Mouse (Mus musculus): Measurements from ENCODE around the gene Samd14. TPM values are rescaled to one million over a fixed set of nuclear protein-coding genes. Genes with fewer than 3 reads are reported as not detected.

The Samd14 gene
- polyA plus RNA-seq, 1 experiment from 2014 or later, result 106 TPM

DNA sequence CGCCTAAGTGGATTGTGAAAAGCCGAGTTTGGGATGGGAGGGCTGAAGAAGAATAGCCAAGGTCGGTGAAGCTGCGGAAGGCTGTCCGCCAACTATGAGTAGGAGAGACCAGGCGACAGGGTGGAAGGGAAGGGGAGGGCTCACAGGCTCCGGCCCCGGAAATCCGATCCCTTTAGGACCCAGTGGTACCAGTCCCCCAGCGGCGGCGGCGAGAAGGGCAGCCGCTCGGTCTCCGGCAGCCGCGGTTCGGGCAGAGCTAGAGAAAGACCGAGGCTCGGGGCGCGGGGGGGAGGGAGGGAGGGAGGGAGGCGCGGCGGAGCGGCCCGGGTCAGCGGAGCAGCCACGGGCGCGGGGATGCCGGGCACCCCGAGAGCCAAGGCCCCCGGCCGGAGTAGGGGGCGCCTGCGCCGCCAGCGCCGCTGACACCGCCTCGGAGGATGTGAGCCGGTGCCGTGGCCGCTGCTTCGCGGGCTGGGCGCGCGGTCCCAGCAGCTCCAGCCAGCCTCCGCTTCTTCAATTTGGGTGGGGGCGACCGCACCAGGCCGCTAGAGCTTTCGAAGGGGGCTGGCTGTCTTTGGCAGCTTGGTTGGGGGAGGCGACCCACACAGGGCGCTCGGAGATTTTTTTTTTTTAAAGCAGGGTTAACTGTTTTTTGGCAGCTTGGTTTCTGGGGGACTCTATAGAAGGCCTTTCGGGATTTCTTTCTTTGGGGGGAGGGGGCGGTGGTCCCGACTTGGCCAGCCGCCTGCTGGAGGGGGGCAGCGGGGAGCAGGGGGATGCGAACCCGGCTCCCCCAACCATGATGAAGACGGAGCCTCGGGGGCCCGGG, 18.7 kb upstream of the Samd14 start, which contains the start of gene Ppp1r9b:
Ppp1r9b (plus strand) TSS at position 287 of the 829 bp plus-strand sequence.
- WGBS, result under 1% methylated on average over 57 of the region's 69 CpGs
- peak within 1 kb of the TSS; percentile 88 for H3K4me2 ChIP-seq (replicated peaks)
- peaks cover 58% of the 10 kb centered on the region for H3K4me1 ChIP-seq
- H3K27ac ChIP-seq, result peak within 1 kb of the TSS; percentile 86
- H3K27me3 ChIP-seq (replicated peaks), result no peaks in the 10 kb centered on the region
- peaks cover 8% of the 10 kb centered on the region for H3K36me3 ChIP-seq
- no peaks in the 10 kb centered on the region for H3K9me3 ChIP-seq
- H3K9ac ChIP-seq, result peak within 1 kb of the TSS; percentile 97
- ATAC-seq (ENCODE audit: low FRiP score, low read depth), result peak; percentile 79
- H3K4me3 ChIP-seq, result peak within 1 kb of the TSS; percentile 93

DNA sequence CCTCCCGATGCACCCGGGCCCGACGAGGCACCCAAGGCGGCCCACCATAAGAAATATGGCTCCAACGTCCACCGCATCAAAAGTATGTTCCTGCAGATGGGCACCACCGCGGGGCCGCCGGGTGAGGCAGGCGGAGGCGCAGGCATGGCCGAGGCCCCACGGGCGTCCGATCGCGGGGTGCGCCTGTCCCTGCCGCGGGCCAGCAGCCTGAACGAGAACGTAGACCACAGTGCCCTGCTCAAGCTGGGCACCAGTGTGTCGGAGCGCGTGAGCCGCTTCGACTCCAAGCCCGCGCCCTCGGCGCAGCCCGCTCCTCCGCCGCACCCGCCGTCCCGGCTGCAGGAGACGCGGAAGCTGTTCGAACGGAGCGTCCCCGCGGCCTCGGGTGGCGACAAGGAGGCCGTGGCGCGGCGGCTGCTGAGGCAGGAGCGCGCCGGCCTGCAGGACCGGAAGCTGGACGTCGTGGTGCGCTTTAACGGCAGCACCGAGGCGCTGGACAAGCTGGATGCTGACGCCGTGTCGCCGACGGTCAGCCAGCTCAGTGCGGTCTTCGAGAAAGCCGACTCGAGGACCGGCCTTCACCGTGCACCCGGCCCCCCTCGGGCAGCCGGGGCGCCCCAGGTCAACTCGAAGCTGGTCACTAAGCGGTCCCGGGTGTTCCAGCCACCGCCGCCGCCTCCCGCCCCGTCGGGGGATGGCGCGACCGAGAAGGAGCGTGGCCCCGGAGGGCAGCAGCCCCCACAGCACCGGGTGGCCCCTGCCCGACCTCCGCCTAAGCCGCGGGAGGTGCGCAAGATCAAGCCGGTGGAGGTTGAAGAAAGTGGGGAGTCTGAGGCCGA, 17.8 kb upstream of the Samd14 start:
- Histone ChIP-seq H3K4me1 (peaks cover 63% of the 10 kb centered on the region), H3K9me3 (no peaks in the 10 kb centered on the region), H3K36me3 (peaks cover 16% of the 10 kb centered on the region), H3K4me3 (peak overlapping the region; percentile 93), H3K27ac (0 out of 2 replicates have a peak overlapping the region, but pooled peaks have one; percentile 8), H3K4me2 (replicated peaks) (peak overlapping the region; percentile 88), H3K9ac (peak overlapping the region; percentile 97), H3K27me3 (replicated peaks) (no peaks in the 10 kb centered on the region)
- WGBS, result under 1% methylated on average over 99 of the region's 99 CpGs
- ATAC-seq (ENCODE audit: low FRiP score, low read depth), result no peak

DNA sequence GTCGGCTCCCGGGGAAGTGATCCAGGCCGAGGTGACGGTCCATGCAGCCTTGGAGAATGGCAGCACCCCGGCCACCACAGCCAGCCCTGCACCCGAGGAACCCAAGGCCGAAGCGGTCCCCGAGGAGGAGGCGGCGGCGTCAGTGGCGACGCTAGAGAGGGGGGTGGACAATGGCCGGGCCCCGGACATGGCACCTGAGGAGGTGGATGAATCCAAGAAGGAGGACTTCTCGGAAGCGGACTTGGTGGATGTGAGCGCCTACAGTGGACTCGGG, 17.3 kb upstream of the Samd14 start:
- peaks cover 60% of the 10 kb centered on the region for H3K4me1 ChIP-seq
- ATAC-seq (ENCODE audit: low FRiP score, low read depth), result no peak

DNA sequence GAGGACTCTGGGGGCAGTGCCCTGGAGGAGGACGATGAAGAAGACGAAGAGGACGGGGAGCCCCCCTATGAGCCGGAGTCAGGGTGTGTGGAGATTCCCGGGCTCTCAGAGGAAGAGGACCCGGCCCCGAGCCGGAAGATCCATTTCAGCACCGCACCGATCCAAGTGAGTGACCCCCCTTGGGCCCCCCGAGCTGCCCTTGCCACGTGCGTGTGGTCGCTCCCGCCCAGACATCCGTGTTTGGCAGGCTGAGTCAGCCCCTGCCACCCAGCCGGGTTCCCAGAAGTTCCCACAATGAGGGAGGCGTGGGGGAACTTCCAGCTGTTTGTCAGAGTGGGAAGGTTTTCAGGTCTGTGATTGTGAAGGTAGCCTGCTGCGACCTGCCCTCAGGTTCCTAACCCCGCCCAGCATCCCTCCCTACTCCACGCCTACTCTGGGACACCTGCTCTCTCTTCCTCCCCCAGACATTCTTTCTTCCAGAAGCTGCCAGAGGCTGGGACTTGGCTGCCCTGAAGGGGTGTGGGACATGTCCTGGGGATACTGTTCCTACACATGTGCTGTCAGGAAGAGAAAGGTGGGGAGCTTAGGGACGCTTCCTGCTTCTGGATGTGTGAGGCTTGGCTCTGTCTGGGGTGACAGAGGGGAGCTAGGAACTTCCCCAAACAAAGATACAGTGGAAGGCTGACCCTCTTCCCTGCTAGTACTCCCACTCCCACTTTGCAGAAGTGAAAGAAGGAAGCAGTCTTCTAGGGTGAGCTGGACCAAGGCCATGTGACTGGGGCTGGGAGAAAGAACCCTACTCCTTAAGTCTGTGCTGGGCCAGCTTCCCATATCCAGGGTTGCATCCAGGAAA, 16.7 kb upstream of the Samd14 start:
- no peak overlapping the region for H3K27ac ChIP-seq
- H3K9me3 ChIP-seq, result no peaks in the 10 kb centered on the region
- peak overlapping the region; percentile 88 for H3K4me2 ChIP-seq (replicated peaks)
- no peak for ATAC-seq (ENCODE audit: low FRiP score, low read depth)
- H3K4me1 ChIP-seq, result peaks cover 64% of the 10 kb centered on the region
- 2% methylated on average over 22 of the region's 22 CpGs for WGBS
- peak overlapping the region; percentile 93 for H3K4me3 ChIP-seq
- H3K27me3 ChIP-seq (replicated peaks), result no peaks in the 10 kb centered on the region
- peak overlapping the region; percentile 97 for H3K9ac ChIP-seq
- peaks cover 27% of the 10 kb centered on the region for H3K36me3 ChIP-seq

More for the DNA sequence above, 17.3 kb upstream of the Samd14 start:
- H3K4me2 ChIP-seq (replicated peaks), result peak overlapping the region; percentile 88
- H3K9me3 ChIP-seq, result no peaks in the 10 kb centered on the region
- H3K27ac ChIP-seq, result 0 out of 2 replicates have a peak overlapping the region, but pooled peaks have one; percentile 8
- peak overlapping the region; percentile 97 for H3K9ac ChIP-seq
- H3K27me3 ChIP-seq (replicated peaks), result no peaks in the 10 kb centered on the region
- 2% methylated on average over 20 of the region's 20 CpGs for WGBS
- H3K4me3 ChIP-seq, result peak overlapping the region; percentile 93
- H3K36me3 ChIP-seq, result peaks cover 22% of the 10 kb centered on the region

DNA sequence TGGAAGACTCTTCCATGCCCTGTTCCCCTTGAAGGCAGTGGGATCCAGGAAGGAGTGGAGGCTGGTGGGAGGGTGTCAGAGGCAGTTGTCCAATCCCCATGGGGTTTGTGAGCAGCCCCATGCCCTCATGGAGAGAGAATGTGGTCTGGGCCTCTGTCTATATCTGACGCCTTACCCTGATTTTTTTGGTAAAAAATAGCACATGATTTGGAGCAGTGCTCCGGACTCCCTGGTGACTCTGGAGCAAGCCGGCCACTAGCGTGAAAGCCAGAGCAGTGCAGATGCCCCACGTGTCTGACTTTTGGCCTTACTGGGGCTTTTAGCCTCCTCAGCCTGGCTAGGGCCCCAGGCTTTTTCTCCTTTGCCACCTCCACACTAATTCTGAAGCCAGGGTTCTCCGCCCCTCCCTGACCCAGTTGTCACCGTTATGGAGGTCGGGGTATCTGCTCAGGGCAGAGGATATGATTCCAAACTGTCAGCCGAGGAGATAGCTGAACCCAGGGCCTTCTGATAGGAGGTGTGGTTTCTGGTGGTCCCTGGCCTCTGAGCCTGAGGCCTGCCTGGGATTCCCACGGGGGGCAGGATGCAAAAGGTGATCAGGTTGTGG, 15.4 kb upstream of the Samd14 start:
- Histone ChIP-seq H3K9me3 (no peaks in the 10 kb centered on the region), H3K27me3 (replicated peaks) (no peaks in the 10 kb centered on the region), H3K4me2 (replicated peaks) (peak overlapping the region; percentile 88), H3K4me1 (peaks cover 59% of the 10 kb centered on the region), H3K27ac (no peak overlapping the region), H3K36me3 (peaks cover 40% of the 10 kb centered on the region), H3K9ac (peak overlapping the region; percentile 97), H3K4me3 (peak overlapping the region; percentile 93)
- 59% methylated on average over 10 of the region's 10 CpGs for WGBS
- ATAC-seq (ENCODE audit: low FRiP score, low read depth), result no peak

DNA sequence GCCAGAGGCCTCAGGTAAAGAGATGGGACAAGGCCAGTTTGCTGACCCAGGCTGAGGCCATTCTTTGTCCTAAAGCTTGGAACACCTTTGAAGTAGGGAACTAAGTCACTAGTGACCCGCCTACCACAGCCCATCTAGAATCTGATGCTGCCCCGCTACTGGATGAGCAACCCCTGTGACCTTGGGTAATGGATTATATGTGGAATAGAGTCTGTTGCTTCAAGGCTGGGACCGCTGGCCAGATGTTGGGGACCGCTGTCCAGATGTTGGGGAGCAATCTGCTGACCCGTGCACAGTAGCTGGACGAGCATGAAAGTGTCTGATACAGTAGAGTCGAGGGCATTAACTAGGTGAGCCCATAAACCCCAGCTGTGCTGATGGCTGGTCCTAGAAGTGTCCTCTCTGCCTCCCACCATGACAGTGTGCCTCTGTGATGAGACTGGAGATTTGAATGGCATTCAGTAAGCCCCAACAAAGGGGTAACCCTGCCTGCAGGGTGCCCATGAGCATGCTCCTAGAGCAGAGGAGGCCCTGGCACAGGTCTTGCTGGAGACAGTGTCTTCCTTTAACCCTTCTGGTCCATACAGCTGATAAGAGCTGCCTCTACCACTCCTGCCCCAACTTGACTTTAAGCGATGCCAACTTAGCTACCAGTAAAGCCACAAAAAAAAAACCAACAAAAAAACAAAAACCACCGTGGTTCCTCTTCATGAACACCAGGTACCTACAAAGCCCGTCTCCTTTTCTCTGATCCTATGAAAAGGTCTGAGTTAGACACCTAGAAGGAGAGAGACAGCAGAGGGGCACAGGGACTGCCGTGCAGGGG, 14.5 kb upstream of the Samd14 start:
- WGBS, result 87% methylated on average over 11 of the region's 11 CpGs
- Histone ChIP-seq H3K9me3 (no peaks in the 10 kb centered on the region), H3K27me3 (replicated peaks) (no peaks in the 10 kb centered on the region), H3K27ac (no peak overlapping the region), H3K4me2 (replicated peaks) (peak overlapping the region; percentile 88), H3K9ac (peak overlapping the region; percentile 97), H3K4me3 (peak overlapping the region; percentile 93), H3K4me1 (peaks cover 60% of the 10 kb centered on the region), H3K36me3 (peaks cover 49% of the 10 kb centered on the region)
- ATAC-seq (ENCODE audit: low FRiP score, low read depth), result no peak

DNA sequence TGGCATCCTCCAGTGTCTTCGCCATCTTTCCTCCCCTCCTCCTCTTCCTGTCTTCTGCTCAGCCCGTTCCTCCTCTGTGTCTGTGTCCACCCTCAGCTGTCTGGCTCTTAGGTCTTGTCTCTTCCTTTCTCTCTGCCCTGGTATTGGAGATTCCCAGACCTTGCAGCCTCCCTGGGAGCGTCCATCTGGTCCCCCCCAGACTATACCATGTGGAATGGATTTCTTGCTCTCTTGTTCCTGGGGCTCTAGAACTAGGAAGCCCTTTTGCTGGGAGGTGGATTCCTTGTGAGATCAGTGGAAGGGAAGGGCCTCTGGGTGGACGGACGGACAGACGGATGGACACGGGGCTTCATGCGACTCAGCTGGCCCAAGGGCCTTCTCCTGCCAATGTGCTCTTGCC, 13.6 kb upstream of the Samd14 start:
- Histone ChIP-seq H3K9ac (peak overlapping the region; percentile 97; the same call in 1 of the 2 replicates), H3K4me2 (replicated peaks) (peak overlapping the region; percentile 88), H3K27ac (no peak overlapping the region), H3K4me1 (peaks cover 65% of the 10 kb centered on the region), H3K27me3 (replicated peaks) (no peaks in the 10 kb centered on the region), H3K36me3 (peaks cover 54% of the 10 kb centered on the region), H3K4me3 (0 out of 2 replicates have a peak overlapping the region, but pooled peaks have one; percentile 10), H3K9me3 (no peaks in the 10 kb centered on the region)
- WGBS, result 89% methylated on average over 8 of the region's 8 CpGs
- no peak for ATAC-seq (ENCODE audit: low FRiP score, low read depth)

DNA sequence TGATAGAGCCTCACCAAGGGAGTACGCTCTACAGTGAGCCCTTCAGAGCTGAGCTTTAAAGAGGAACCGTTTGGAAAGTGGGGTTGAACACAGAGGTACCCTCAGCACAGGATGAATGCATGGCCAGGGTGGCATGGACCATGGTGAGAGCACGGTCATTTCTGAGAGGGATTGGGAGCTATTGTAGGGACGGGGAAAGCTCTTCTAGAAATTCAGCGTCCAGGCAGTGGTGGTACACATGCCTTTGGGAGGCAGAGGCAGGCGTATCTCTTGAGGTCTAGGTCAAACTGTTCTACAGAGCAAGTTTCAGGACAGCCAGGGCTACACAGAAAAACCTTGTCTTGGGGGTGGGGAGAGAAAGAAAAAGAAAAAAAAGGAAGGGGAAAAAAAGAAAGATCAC, 12.7 kb upstream of the Samd14 start:
- ATAC-seq (ENCODE audit: low FRiP score, low read depth), result no peak
- Histone ChIP-seq H3K27me3 (replicated peaks) (no peaks in the 10 kb centered on the region), H3K9ac (no peak overlapping the region), H3K4me1 (peaks cover 73% of the 10 kb centered on the region), H3K9me3 (no peaks in the 10 kb centered on the region), H3K4me3 (no peak overlapping the region), H3K36me3 (peaks cover 61% of the 10 kb centered on the region), H3K27ac (no peak overlapping the region), H3K4me2 (replicated peaks) (0 out of 2 replicates have a peak overlapping the region, but pooled peaks have one; percentile 14)
- 89% methylated on average over 6 of the region's 6 CpGs for WGBS

DNA sequence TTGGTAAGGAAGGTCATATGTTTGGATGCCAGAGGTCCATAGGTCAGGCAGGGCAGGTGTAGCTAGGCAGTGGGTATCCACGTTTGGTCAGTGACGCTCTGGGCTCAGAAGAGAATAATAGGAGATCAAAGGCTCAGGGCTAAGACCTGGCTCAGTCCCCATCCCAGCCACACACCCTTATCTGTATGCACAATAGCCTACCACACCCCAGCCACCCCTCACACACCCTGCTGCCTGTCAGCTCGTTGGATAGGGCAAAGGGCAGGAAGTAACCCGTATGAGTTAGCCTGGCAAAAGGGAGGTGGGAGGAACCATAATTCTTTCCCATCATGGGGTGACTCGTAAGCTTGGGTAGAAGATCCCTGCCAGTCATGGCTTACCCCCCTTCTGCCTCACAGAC, 12.1 kb upstream of the Samd14 start:
- 74% methylated on average over 5 of the region's 5 CpGs for WGBS
- Histone ChIP-seq H3K9me3 (no peaks in the 10 kb centered on the region), H3K4me1 (peaks cover 68% of the 10 kb centered on the region), H3K4me2 (replicated peaks) (no peak overlapping the region), H3K36me3 (peaks cover 67% of the 10 kb centered on the region), H3K4me3 (no peak overlapping the region), H3K9ac (no peak overlapping the region), H3K27me3 (replicated peaks) (no peaks in the 10 kb centered on the region), H3K27ac (no peak overlapping the region)
- no peak for ATAC-seq (ENCODE audit: low FRiP score, low read depth)

DNA sequence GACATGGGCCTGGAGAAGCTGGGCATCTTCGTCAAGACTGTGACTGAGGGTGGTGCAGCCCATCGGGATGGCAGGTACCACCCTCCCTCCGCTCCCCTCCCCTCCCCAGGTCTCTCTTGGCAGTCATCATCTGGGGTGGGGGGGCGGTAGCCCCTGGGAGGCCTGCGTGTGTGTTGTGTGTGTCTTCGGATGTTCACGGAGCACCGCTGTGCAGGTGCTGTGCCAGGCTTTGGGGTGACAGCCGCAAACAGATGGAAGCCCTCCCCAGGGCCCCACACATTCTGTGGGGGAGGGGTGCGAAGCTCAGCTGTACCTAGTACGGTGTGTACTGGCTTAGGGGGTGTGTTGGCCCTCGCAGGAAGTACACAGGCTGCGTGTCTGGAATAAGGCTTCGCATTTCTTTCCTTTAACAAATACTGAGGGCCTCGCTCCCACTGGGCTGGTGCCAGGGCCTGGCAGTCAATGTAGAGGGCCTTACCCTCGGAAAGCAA, 11.6 kb upstream of the Samd14 start:
- 84% methylated on average over 16 of the region's 16 CpGs for WGBS
- Histone ChIP-seq H3K4me1 (peaks cover 63% of the 10 kb centered on the region), H3K9me3 (no peaks in the 10 kb centered on the region), H3K4me3 (no peak overlapping the region), H3K27ac (no peak overlapping the region), H3K27me3 (replicated peaks) (no peaks in the 10 kb centered on the region), H3K36me3 (peaks cover 72% of the 10 kb centered on the region), H3K9ac (no peak overlapping the region), H3K4me2 (replicated peaks) (no peak overlapping the region)
- ATAC-seq (ENCODE audit: low FRiP score, low read depth), result no peak

Measured in neural tube, embryonic 12.5 days (tissue).